Mouse (Mus musculus): ENCODE data around the gene Kctd10. TPM values are rescaled to one million over a fixed set of nuclear protein-coding genes. Genes with fewer than 3 reads are reported as not detected.
A peak's percentile ranks its signal among the peaks of the same experiment; 100 is the strongest.

Gene Kctd10
- total RNA-seq (2014; fragmentation: Nextera tagmentation) = 18.4 and 29.8 TPM in 2 replicates
- total RNA-seq (2017) = 40.8 and 44.1 TPM in 2 replicates
- polyA plus RNA-seq (2012) = 60.6 and 64.1 TPM in 2 replicates

DNA sequence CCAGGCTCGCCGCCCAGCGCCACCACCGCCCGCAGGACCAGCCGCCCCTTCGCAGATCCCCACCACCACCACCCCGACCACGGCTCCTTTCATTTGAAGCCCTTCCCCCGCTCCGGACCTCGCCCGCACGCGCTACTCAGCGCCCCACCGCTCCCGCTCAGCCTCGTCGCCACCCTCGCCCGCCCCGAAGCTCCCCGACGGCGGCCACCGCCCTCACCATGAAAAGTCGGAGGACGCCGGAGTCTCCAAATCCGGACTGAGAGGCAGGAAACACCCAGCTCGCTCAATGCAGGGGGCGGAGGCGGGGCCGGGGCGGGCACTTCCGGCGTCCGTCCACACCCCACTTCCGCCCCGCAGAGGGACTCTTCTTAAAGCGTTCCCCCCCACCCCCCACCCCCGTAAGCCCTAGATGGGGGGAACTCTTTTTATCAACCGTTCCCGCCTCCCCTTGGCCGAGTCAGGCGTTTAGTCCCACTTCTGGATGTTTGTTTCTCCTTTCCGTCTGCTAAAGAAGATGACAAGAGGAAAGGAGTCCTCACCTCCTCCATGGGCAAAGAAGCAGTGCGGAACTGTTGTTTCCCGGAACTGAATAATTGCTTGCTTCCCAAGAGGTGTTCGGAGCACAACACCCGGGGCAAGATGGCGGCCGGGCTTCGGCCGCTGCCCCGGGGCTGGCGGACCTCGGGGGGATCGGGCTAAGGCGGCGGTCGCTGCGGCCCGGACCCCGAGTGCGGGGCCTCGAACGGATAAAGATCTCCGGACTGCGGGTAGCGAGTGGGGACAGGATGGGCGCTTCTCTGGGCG is at the start of gene Kctd10, which contains the start of gene Ube3b:
Kctd10 (minus strand) TSS at position 300 of the 804 bp plus-strand sequence.
Ube3b (plus strand) TSS at position 399 of the 804 bp plus-strand sequence.
- peaks cover 65% of the 10 kb centered on the region for H3K4me1 ChIP-seq (ENCODE audit: insufficient read depth, low read depth, low read length)
- H3K27me3 ChIP-seq (ENCODE audit: insufficient read depth, low read length) = no peaks in the 10 kb centered on the region
- peak; percentile 45 for ATAC-seq (ENCODE audit: extremely low read depth, insufficient number of reproducible peaks, low FRiP score, poor library complexity, severe bottlenecking)
- no peaks in the 10 kb centered on the region for H3K9me3 ChIP-seq (replicated peaks)
- peak; percentile 94 for DNase-seq (ENCODE audit: low spot score)
- TF ChIP-seq TAL1 (conservative IDR thresholded peaks at IDR 0.05; ENCODE audit: low read depth, low read length) = no peak
- no peak for TF ChIP-seq GATA1 (IDR thresholded peaks at IDR 0.05; ENCODE audit: borderline replicate concordance, low read length)
- no peak for TF ChIP-seq CTCF (IDR thresholded peaks at IDR 0.05; ENCODE audit: low read depth, low read length)
- no peak for TF ChIP-seq GATA2 (IDR thresholded peaks at IDR 0.05; ENCODE audit: borderline replicate concordance, low read depth, low read length)
- TF ChIP-seq POLR2AphosphoS5 (IDR thresholded peaks at IDR 0.05; ENCODE audit: insufficient replicate concordance, low read depth, low read length) = no peak
- H3K36me3 ChIP-seq (replicated peaks) = peaks cover 50% of the 10 kb centered on the region
- H3K4me3 ChIP-seq (ENCODE audit: low read depth, low read length) = peak within 1 kb of the TSS; percentile 89

- peaks cover 27% of the 10 kb centered on the region for H3K36me3 ChIP-seq (replicated peaks)
- no peaks in the 10 kb centered on the region for H3K9me3 ChIP-seq (replicated peaks)
- peaks cover 22% of the 10 kb centered on the region; the same call in 1 of the 2 replicates for H3K27me3 ChIP-seq (ENCODE audit: insufficient read depth, low read length)
- H3K4me1 ChIP-seq (ENCODE audit: insufficient read depth, low read depth, low read length) = no peaks in the 10 kb centered on the region; the same call in 1 of the 2 replicates
- TF ChIP-seq POLR2AphosphoS5 (IDR thresholded peaks at IDR 0.05; ENCODE audit: insufficient replicate concordance, low read depth, low read length) = no peak
- no peak for TF ChIP-seq TAL1 (conservative IDR thresholded peaks at IDR 0.05; ENCODE audit: low read depth, low read length)
- DNase-seq (ENCODE audit: low spot score) = no peak
- H3K4me3 ChIP-seq (ENCODE audit: low read depth, low read length) = no peak overlapping the region
- no peak for ATAC-seq (ENCODE audit: extremely low read depth, insufficient number of reproducible peaks, low FRiP score, poor library complexity, severe bottlenecking)
Measured at GRCm38 (mm10) chr5:114429781-114430180, 49.5 kb upstream of the Kctd10 start.

- Histone ChIP-seq H3K4me1 (ENCODE audit: insufficient read depth, low read depth, low read length) (no peaks in the 10 kb centered on the region), H3K9me3 (replicated peaks) (no peaks in the 10 kb centered on the region), H3K36me3 (replicated peaks) (peaks cover 16% of the 10 kb centered on the region), H3K27me3 (ENCODE audit: insufficient read depth, low read length) (peaks cover 27% of the 10 kb centered on the region; the same call in 1 of the 2 replicates), H3K4me3 (ENCODE audit: low read depth, low read length) (no peak overlapping the region)
- TF ChIP-seq CTCF (IDR thresholded peaks at IDR 0.05; ENCODE audit: low read depth, low read length) (no peak), TAL1 (conservative IDR thresholded peaks at IDR 0.05; ENCODE audit: low read depth, low read length) (no peak), GATA2 (IDR thresholded peaks at IDR 0.05; ENCODE audit: borderline replicate concordance, low read depth, low read length) (no peak), POLR2AphosphoS5 (IDR thresholded peaks at IDR 0.05; ENCODE audit: insufficient replicate concordance, low read depth, low read length) (no peak), GATA1 (IDR thresholded peaks at IDR 0.05; ENCODE audit: borderline replicate concordance, low read length) (no peak)
- no peak for ATAC-seq (ENCODE audit: extremely low read depth, insufficient number of reproducible peaks, low FRiP score, poor library complexity, severe bottlenecking)
- no peak for DNase-seq (ENCODE audit: low spot score)
Measured at GRCm38 (mm10) chr5:114428621-114429020, 48.3 kb upstream of the Kctd10 start.

- ATAC-seq (ENCODE audit: extremely low read depth, insufficient number of reproducible peaks, low FRiP score, poor library complexity, severe bottlenecking) = no peak
- Histone ChIP-seq H3K27me3 (ENCODE audit: insufficient read depth, low read length) (peaks cover 30% of the 10 kb centered on the region; the same call in 1 of the 2 replicates), H3K4me3 (ENCODE audit: low read depth, low read length) (no peak overlapping the region), H3K9me3 (replicated peaks) (no peaks in the 10 kb centered on the region), H3K4me1 (ENCODE audit: insufficient read depth, low read depth, low read length) (no peaks in the 10 kb centered on the region), H3K36me3 (replicated peaks) (peaks cover 13% of the 10 kb centered on the region)
- no peak for TF ChIP-seq CTCF (IDR thresholded peaks at IDR 0.05; ENCODE audit: low read depth, low read length)
- no peak for TF ChIP-seq POLR2AphosphoS5 (IDR thresholded peaks at IDR 0.05; ENCODE audit: insufficient replicate concordance, low read depth, low read length)
- TF ChIP-seq GATA1 (IDR thresholded peaks at IDR 0.05; ENCODE audit: borderline replicate concordance, low read length) = no peak
- TF ChIP-seq TAL1 (conservative IDR thresholded peaks at IDR 0.05; ENCODE audit: low read depth, low read length) = no peak
- no peak for TF ChIP-seq GATA2 (IDR thresholded peaks at IDR 0.05; ENCODE audit: borderline replicate concordance, low read depth, low read length)
- DNase-seq (ENCODE audit: low spot score) = no peak
Measured at GRCm38 (mm10) chr5:114426732-114427131, 46.4 kb upstream of the Kctd10 start.

- Histone ChIP-seq H3K27me3 (ENCODE audit: insufficient read depth, low read length) (peaks cover 21% of the 10 kb centered on the region; the same call in 1 of the 2 replicates), H3K4me3 (ENCODE audit: low read depth, low read length) (no peak overlapping the region), H3K4me1 (ENCODE audit: insufficient read depth, low read depth, low read length) (no peaks in the 10 kb centered on the region), H3K36me3 (replicated peaks) (peaks cover 40% of the 10 kb centered on the region), H3K9me3 (replicated peaks) (no peaks in the 10 kb centered on the region)
- TF ChIP-seq CTCF (IDR thresholded peaks at IDR 0.05; ENCODE audit: low read depth, low read length) (no peak), TAL1 (conservative IDR thresholded peaks at IDR 0.05; ENCODE audit: low read depth, low read length) (no peak), GATA2 (IDR thresholded peaks at IDR 0.05; ENCODE audit: borderline replicate concordance, low read depth, low read length) (no peak), GATA1 (IDR thresholded peaks at IDR 0.05; ENCODE audit: borderline replicate concordance, low read length) (no peak), POLR2AphosphoS5 (IDR thresholded peaks at IDR 0.05; ENCODE audit: insufficient replicate concordance, low read depth, low read length) (no peak)
- no peak for DNase-seq (ENCODE audit: low spot score)
- no peak for ATAC-seq (ENCODE audit: extremely low read depth, insufficient number of reproducible peaks, low FRiP score, poor library complexity, severe bottlenecking)
Measured at GRCm38 (mm10) chr5:114423961-114424360, 43.7 kb upstream of the Kctd10 start.

DNA sequence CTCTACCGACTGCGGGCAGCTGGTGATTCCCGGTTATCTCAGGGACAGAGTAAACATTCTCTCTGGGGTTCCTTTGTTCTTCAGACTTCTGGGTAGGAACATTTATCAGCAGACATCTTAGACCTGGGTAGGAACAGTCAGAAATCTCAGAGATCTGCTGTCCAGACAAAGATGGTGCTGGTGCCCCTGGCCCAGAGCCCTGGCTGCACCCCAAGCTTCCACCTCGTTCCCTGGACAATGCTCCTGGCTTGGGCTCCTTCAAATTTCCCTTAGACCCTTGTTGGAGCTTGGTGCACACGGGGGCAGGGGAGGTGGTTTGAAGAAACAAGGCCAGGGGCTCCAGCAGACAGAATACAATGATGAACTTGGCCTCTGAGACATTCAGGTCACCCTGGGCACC is 42.3 kb upstream of the Kctd10 start:
- Histone ChIP-seq H3K27me3 (ENCODE audit: insufficient read depth, low read length) (peaks cover 18% of the 10 kb centered on the region; the same call in 1 of the 2 replicates), H3K4me3 (ENCODE audit: low read depth, low read length) (no peak overlapping the region), H3K9me3 (replicated peaks) (no peaks in the 10 kb centered on the region), H3K36me3 (replicated peaks) (peaks cover 54% of the 10 kb centered on the region), H3K4me1 (ENCODE audit: insufficient read depth, low read depth, low read length) (no peaks in the 10 kb centered on the region)
- TF ChIP-seq GATA1 (IDR thresholded peaks at IDR 0.05; ENCODE audit: borderline replicate concordance, low read length) (no peak), POLR2AphosphoS5 (IDR thresholded peaks at IDR 0.05; ENCODE audit: insufficient replicate concordance, low read depth, low read length) (no peak), CTCF (IDR thresholded peaks at IDR 0.05; ENCODE audit: low read depth, low read length) (no peak), GATA2 (IDR thresholded peaks at IDR 0.05; ENCODE audit: borderline replicate concordance, low read depth, low read length) (no peak), TAL1 (conservative IDR thresholded peaks at IDR 0.05; ENCODE audit: low read depth, low read length) (no peak)
- DNase-seq (ENCODE audit: low spot score) (no peak), ATAC-seq (ENCODE audit: extremely low read depth, insufficient number of reproducible peaks, low FRiP score, poor library complexity, severe bottlenecking) (no peak)

Data from G1E (cell line).